Mouse (Mus musculus): ENCODE data around the gene Ppp1cc.

DNA sequence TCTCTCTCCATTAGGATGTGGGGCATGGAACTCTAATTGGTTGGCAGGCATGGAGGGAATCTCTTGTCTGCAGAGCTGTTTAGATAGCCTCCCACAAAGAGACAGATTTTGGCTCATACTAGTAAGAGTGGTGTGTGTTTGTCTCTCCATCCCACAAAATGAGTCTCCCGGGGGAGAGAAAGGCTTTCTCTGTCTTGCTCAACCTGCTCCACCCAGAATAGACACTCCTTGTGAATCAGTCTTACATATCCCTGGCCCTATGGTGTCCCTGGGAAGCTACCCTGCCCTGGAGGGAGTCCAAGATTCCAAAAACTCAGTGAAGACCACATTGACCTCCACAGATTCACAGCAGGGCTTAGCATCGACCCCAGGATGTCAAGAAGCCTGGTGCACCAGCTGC lies 1.6 kb upstream of the Ppp1cc start:
- TF ChIP-seq CTCF (IDR thresholded peaks at IDR 0.05; ENCODE audit: low read depth): no peak
- no peak for TF ChIP-seq EP300 (IDR thresholded peaks at IDR 0.05; ENCODE audit: low read depth)
